Mouse (Mus musculus): ENCODE data around the gene Ptprf. TPM values are rescaled to one million over a fixed set of nuclear protein-coding genes. Genes with fewer than 3 reads are reported as not detected.

The Ptprf gene
- total RNA-seq, 2 experiments from 2014 or later = 22.6 to 29.3 TPM

DNA sequence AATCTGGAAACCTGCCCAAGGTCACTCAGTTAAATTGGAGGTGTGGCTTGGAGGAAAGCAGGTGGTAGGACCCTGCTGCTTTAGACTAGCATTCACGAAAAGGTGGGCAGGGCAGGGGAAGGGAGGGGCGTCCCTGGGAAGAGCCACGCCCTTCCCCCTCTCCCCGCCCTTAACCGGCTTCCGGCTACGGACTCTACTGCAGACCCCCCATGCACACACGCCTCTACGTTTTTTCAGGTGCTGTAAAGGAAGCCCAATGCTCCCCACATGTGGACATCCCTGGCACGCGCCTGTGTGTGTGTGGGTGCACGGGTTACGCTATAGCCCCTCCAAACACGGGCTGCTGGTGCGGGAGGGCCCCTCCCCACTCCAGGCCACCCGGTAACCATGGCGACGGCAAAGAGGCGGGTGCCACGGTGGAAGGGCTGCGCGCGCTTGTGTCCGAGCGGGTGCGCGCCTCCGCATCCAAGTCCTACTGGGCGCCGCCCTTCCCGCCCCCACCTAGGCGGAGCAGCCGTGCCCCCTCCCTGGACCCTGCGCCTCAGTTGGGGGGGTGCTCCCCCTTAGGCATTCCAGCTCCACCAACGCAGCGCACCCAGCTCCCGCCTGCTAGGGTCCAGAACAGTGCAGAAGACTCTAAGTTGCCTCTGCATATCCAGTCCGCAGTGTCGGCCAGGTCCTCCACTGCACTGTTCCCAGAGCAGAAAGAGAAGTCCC is 30.5 kb downstream of the Ptprf start:
- intact Hi-C loops (cut with DNase I) = no loop called here
- DNase-seq = peak; percentile 67 to 77

DNA sequence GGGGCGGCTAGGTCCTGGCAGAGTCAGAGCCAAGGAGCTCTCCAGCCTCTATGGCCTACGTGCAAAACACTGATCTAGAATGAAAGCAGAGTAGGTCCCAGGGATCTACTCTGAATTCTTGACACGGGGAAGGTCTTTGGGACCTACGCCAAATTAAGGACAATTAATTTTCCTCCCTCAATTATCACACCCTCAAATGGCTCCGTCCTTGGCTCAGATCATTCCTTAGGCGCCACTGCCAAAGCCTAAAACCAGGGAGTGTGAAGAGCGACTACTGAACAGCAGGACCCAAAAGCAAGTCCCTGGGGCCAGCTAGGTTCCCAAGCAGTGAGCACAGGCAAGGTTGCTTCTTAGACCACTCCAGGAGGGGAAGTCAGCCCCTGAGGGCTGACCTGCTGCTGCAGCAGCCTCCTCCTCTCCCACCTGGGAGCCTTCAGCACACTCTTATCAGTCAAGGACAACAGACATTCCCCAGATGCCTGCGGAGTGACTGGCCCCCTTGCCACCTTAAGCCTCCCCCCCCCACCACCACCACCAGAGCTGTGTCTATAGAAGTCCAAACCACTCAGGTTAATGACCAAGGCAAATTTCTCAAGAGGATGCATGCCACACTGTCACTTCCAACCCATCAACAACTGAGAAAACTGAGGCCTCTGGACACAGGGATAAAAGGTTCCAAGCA is 31.3 kb downstream of the Ptprf start:
- intact Hi-C loops (cut with DNase I) = no loop called here
- no peak for DNase-seq

DNA sequence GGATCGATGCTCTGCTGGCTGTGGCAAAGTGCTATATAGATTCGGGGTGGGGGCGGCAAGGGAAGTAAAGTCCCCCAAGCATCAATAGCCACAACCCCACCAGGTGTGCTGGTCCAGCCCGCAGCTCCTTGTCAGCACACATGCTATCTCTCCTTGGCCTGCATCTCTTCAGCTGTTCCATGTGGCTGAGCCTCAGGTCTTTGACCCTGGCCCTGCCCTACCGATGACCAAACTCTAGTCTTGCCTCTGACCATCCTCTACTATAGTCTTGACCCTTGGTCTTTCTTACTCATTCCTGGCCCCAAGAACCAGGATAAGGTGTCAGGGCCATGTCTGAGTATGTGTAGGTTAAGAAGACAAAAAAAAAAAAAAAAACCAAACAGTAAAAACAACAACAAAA is 33.2 kb downstream of the Ptprf start:
- intact Hi-C loops (cut with DNase I) = no loop called here
- DNase-seq = no peak

DNA sequence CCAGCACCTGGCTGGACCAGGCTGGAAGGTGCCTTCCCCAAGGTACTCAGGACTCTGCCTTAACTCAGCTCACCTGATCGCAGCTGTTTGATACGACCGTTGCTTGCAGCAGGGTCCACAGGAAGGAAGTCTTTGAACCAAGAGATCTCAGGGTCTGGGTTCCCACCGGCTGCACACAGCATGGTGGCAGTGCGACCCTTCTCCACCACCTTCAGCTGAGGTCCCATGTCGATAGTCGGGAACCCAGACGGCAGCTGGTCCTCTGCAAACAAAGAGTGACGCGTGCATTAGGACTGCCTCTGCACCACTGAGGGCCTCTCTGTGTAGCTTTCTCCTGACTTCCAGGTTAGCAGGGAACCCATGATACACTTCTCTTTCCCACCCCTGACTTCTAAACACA is 33.8 kb downstream of the Ptprf start:
- intact Hi-C loops (cut with DNase I) = no loop called here

DNA sequence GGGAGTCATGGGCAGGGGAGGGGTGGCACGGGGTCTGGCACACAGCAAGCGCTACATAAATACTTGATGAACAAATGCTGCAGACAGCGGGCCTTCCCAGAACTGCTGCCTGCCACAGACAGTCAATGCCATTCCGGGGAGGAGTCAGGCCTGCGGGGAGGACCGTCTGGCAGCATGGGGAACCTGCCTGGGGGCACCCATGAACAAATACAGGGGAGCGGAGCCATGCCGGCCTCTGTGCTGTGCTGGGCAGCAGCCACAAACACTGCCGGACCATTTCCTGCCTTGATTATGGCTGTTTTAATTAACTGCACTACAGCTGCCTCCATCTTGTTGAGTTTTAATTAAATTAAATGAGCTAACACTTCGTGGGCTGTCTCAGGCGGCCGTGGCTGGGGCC is 35.0 kb downstream of the Ptprf start:
- intact Hi-C loops (cut with DNase I) = no loop called here
- DNase-seq = no peak

More for the DNA sequence above, 33.8 kb downstream of the Ptprf start:
- no peak for DNase-seq

DNA sequence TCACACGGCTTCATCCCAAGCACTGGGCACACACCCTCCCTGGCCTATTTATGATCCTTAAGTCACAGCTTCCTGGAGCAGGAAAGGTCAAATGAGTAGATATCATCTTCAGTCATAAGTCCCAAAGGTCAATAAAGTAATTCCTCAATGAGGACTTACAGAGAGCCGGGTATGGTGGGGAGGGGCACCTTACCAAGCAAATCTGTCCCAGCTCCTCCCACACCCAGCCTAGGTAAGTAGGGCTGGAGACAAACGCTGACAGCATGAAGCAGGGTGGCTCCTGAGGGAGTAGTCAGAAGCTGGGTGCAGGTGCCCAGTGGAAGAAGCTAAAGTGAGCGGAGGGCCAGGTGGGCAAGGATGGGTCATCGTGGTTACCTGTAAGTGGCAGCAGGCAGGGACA is 36.3 kb downstream of the Ptprf start:
- intact Hi-C loops (cut with DNase I) = no loop called here
- DNase-seq = no peak

DNA sequence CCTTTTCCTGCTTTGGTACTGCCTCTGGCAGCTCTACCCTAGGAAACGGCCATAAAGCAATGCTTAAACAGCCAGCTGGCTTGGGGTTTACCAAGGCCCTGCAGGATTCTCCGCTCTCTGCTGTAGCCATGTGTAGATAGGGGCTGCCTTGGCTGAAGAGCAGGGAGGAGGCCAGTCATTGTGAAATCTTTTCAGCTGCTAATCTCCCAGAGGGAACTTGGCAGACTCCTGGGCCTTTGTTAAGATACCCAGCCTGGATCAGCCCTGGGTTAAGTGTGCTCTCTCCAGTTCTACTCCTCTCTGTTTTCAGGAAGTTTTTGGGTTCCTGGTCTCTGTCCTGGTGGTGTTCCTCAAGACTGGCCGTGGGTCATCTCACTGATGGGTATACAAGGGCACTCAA is 43.9 kb downstream of the Ptprf start:
- DNase-seq = peak in 1 of 2 experiments; percentile 31
- intact Hi-C loops (cut with DNase I) = no loop called here

DNA sequence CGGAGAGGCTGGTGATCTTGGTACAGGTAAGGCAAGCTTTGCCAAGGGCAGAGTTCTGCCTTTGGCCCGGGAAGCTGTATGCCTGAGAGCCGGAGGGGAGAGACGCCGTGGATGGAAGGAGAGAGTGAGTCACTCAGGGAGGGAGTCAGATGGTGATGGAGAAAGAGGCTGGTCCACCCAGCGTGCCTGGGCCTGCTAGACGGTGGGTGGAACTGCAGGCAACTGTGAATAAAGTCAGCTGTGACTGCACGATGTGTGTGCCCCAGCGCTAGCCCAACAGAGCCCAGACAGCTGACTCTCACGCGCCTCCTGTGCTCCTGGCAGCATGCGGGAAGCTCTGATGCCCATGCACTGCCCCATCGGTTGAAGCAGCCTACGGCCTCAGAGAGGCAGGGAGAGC is 45.4 kb downstream of the Ptprf start:
- intact Hi-C loops (cut with DNase I) = no loop called here
- DNase-seq = no peak

DNA sequence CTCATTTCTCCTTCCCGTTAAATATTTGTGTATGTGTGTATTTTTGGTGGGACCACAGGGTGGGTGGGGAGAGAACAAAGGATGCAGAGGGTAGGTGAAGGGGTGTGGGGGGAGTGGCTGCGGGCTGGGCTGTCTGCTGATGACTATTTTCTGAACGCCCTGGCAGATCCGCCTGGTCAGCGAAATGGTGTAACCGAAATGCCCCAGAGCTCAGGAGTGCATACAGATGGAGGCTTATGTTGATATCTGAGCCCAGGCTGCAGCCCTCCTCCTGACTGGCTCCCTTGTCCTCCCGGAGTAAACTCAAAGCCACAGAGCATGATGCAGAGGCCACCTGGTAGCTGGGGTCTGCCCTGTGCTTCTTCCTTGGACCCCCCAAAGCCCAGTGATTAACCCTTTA is 47.4 kb downstream of the Ptprf start:
- intact Hi-C loops (cut with DNase I) = no loop called here
- DNase-seq = no peak

DNA sequence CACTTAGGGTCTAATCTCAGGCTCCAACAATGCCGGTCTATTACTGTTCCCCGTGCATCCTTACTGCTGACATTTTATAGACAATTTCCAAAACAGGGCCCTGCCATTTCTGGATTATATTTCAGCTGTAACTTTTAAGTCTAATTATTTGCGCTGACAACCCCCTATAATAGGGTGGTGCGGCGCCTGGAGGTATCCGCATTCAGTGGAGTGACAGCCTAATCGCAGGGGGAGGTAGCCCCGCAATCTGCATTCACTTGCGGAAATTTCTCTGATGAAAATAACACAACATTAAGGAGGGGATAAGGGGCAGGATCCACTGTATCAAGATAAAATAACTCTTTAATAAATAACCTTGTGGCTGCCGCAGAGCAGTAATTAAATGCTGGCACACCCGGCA is 47.9 kb downstream of the Ptprf start:
- intact Hi-C loops (cut with DNase I) = no loop called here
- DNase-seq = no peak

DNA sequence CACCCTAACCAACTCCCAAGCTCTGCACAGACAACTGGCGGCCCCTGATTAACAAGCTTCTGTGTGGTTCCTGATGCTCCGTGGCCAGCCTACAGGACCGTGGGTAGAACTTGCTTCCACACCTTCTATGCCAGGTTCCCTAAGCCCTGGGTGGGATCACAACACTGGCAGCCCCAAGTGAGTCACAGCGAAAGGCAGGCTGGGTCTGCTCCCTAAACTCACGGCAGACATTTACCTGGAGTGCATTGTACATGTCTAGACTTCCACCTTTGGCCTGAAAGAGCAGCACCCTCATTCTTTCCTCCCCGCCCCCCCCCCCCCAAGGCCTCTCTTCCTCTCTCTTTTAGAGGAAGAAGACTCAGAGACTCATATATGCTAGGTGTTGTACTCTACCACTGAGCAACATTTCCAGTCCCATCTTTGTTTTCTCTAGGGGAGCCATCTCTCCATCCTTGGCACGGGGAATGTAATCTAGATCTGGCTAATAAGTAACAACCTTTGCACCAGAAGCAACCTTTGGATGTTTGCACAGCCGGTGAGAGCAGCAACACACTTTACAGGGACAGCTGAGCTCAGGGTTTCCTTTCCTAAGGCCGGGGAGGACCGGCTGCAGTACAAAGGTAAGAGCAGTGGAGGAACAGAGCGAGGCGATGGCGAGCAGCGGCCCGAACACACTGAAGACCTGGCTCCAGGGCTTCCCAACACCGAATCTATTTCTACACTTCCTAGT is 51.1 kb downstream of the Ptprf start:
- no peak for DNase-seq
- intact Hi-C loops (cut with DNase I) = no loop called here

DNA sequence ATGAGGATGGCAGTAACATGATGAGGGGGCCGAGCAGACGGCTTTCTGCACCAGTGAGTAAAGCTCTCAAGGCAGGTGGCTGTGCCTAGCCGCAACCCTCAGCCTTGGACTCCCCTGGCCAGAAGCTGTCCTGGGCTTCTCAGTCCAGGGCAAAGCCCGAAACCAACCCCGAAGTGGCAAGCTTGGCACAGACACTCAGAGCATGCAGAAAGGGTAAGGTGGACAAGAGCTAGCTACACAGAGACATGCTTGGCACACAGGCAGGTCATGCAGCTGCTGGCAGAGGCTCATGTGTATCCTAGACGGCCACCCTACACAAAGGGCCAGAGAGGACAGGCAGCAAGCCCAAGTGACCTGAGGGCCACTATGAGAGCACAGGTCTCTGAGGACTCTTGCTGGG is 52.5 kb downstream of the Ptprf start:
- intact Hi-C loops (cut with DNase I) = no loop called here
- no peak for DNase-seq

DNA sequence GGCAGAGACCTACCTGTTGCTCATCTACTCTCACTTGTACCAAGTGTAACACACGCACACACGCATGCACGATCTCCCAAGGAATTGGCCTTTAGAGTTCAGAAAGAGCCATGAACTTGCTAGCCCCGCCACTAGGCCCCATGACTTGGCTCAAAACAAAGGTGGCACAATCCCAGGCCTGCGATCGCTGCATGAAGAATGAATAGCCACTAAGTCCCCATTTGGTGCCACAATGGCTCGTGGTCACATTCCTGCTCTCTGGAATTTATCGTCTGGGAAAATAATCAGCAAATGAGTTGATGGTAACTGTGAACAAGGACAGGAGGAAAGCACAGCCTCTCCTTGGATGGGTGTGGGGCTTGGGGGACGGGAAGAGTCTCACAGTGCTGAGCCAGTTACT is 54.3 kb downstream of the Ptprf start:
- peak in 1 of 2 experiments; percentile 42 for DNase-seq
- intact Hi-C loops (cut with DNase I) = no loop called here

DNA sequence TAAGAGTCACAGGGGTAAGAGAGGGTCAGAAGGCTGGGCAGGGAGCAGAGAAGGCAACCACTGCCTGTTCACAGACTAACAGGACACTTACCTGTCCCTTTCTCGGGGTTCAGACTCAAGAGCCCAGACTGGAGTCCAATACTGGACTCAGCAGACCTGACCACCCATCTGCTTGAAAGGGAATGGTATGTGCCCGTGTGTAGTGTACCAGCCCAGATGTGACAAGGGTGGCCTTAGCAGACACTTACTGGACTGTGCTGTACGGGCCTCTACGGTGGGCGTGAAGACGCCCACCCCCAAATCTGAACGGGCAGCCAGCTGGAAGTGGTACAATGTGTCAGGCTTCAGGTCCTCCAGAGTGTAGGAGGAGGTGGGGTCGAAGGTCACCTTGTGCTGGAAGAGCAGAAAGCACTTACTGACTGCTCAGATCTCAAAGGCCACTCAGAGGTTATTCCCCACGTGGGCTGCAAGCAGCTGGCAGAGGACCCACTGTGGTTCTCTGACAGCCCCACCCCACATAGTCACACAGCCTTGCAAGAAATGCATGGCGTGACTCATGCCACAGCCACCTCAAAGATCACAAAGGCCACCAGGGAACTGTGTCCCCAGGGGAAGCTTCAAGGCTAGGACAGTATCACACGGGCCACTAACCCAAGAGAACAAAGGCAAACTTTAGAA is 56.4 kb downstream of the Ptprf start:
- no peak for DNase-seq
- intact Hi-C loops (cut with DNase I) = no loop called here

DNA sequence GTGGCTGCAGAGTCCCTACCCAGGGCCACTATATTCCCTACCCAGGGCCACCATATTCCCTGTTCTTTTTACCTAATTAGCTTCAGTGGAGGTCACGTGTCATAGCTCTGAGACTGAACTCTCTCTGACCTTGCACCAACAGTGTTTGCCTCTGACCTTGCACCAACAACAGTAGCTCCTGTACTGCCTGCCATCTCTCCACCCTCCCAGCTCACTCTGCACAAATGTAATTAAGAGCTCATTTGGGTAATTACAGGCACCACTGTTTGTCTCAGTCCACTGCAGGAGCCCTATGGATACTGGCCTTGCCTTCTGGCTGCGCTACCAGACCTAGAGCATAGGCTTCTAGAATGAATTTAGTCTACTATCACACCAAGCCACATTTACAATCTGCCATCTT is 57.3 kb downstream of the Ptprf start:
- intact Hi-C loops (cut with DNase I) = no loop called here
- no peak for DNase-seq

DNA sequence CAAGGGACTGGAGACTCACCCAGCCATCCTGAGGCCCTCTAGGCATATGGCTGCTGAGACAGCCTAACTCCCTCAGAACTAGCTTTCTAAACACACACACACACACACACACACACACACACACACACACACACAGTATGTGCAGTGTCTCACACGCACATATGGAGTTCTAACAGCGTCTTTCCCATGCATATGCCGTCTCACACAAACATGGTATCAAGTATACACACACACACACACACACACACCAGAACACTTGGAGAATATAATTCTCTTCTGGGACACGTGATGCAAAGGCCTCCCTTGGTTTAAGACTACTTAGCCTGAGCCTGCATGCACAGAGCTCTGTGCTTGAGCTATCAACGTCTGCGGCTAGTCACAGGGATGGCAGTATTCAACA is 59.3 kb downstream of the Ptprf start:
- DNase-seq = no peak
- intact Hi-C loops (cut with DNase I) = no loop called here

DNA sequence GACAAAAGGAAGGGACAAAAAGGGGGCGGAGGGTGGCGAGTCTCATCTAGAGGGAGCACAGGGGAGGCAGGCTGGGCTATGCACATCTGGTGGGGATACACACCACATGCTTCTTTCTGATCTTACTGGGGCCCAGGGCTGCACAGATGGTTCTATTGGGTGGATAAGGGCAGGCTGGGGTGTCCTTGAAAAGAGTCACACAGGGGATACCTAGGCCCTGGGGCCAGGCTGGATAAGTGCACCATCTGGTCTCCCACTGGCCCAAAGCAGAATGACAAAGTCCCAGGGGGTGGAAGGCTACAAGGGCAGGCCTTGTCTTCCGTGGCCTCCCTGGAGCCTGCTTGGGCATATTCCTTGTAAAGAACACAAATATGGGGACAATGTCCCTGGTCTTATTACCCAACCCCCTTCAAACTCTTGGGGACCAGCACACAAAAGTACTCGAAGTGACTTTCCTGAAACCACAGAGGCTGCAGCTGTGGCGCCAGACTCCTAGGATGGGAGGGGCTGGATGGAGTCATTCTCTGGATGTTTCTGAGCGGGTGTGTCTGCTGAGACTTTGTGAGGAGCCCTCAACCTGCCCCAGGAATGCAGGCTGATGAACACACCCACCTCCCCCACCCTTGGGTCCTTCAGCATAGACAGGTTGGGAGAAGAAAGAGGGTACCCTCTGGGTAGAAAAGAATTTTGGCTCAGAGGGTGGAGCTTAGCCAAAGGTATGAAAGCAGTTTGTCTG is 62.0 kb downstream of the Ptprf start:
- intact Hi-C loops (cut with DNase I) = no loop called here
- DNase-seq = no peak

DNA sequence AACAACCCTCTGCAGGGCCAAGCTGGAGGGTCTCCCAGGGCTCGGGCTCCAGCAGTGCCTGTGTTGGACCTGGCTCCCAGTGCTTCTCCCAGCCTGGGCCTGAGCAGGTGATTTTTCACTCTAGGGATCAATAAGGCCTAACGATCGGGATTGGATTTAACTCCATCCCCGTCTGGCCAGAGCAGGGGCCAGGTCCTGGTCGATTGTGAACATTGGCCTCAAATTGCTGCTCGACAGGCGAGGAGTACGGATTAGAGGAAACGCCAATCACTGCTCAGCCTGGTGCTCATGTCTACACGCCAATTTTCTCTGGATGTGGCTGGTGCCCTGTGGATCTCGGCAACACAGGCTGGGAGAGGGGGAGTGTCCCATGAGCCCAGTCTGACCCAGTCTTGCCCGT is 63.8 kb downstream of the Ptprf start:
- DNase-seq = no peak
- intact Hi-C loops (cut with DNase I) = no loop called here

DNA sequence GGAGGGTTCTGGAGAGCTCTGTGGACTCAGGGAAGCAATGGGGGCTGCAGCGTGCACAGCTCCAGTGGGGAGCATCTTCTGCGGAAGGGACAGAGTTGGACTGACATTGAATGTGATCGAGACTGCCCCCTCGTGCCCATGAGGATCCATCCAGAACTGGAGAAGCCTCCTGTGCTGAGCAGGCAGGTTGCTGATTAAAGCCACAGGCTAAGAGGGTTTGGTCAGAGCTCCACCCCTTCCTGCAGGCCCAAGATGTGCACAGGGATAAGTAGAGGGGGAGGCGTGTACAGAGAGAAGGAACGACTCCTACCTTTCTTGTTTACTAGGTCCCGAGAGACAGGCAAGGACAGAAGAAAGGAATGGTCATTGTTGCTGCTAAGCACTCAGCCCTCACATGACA is 69.9 kb downstream of the Ptprf start:
- DNase-seq = no peak
- intact Hi-C loops (cut with DNase I) = no loop called here

DNA sequence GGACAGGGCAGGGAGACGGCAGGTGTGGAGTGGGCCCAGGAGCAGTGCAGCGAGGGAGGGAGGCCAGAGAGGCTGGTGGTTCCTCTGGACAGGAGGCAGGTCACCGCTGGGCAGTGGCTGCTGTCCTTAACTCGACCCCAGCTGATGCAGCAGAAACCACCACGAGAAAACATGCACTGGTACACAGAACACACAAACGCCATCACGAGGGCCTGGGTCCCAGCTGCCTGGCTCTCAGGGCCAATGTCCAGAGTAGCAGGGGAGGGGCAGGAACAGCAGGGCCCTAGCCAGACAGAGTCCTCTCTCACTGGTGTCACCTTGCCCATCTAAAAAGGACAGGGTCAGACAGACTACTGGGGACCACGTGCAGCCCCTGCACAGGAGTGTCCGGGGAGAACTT is 70.4 kb downstream of the Ptprf start:
- no peak for DNase-seq
- intact Hi-C loops (cut with DNase I) = no loop called here

DNA sequence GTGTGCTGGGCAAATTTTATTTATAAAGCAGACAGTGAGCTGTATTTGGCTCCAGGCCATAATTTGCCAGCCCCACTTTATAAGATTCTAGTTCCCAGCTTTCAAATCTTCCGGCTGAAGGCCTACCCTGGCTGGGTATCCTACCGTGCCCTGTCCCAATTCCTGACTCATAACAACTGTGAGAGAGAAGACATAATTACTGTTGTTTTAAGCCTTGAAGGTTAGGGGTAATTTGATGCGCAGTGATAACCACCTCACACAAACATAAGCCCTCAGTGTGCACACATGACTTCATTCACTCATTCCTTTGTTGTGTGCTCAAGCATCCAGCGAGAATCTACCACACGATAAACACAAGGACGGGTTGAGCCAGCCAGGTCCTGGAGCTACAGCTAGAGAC is 71.7 kb downstream of the Ptprf start:
- intact Hi-C loops (cut with DNase I) = loop anchor here (5.0 kb wide), 1 partner anchor 358 kb away; no protein-coding TSS in a partner anchor
- DNase-seq = no peak

All from heart, postnatal 10 days (tissue).